Mouse (Mus musculus) frontal cortex, postnatal 25 days (tissue): Measurements from ENCODE around the gene Psapl1.

ENCODE experiments used
- DNase-seq, 2 experiments: peaks; one replicate each; pipeline ENCODE4 v3.0.0; 2022; ENCODE audit warnings: low spot score in 2 of 2

Gene Psapl1

DNA sequence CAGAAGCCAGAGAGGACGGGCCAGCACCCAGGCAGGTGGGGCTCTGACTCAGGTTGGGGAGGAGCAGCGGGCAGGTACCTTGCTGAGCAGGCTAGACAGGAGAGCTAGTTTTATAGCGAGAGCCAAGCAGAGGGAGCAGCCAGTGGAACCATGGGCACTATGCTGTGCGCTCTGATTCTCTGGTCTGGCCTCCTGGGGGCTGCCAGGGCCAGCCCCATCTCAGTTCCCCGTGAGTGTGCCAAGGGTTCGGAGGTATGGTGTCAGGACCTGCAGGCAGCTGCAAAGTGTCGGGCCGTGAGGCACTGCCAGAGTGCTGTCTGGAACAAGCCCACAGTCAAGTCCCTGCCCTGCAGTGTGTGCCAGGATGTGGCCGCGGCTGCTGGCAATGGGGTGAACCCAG is at the start of gene Psapl1:
Gene Psapl1 (plus strand): TSS at position 106 of the 400 bp plus-strand sequence.
- DNase-seq, result no peak

DNA sequence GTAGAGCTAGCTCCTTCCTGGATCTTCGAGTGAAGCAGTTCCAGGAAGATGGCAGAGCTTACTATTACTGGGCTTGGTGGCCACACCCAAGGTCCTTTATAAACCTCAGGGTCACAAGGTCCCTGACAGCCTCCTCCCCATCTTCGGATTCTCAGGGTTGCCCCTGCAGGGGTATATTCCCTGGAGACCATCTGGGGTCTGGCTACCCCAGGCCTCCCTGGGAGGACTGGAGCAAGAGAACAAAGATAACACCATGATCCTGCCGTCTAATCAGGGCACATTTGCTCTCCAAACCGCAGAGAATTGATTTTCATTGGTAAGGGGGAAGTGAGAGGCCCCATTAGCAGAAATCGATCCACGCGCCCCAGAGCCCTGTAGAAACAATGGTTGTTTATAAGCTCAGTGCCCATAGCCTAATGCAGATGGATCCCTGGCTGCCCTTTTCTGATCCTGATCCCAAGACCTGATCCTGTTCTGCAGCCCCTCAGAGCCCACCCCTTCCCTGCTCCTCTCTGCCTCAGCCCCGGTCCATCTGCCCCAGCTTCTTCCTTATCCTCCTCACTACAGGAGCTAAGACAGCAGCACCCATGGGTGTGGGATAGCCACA is 48.8 kb upstream of the Psapl1 start:
- DNase-seq, result no peak

DNA sequence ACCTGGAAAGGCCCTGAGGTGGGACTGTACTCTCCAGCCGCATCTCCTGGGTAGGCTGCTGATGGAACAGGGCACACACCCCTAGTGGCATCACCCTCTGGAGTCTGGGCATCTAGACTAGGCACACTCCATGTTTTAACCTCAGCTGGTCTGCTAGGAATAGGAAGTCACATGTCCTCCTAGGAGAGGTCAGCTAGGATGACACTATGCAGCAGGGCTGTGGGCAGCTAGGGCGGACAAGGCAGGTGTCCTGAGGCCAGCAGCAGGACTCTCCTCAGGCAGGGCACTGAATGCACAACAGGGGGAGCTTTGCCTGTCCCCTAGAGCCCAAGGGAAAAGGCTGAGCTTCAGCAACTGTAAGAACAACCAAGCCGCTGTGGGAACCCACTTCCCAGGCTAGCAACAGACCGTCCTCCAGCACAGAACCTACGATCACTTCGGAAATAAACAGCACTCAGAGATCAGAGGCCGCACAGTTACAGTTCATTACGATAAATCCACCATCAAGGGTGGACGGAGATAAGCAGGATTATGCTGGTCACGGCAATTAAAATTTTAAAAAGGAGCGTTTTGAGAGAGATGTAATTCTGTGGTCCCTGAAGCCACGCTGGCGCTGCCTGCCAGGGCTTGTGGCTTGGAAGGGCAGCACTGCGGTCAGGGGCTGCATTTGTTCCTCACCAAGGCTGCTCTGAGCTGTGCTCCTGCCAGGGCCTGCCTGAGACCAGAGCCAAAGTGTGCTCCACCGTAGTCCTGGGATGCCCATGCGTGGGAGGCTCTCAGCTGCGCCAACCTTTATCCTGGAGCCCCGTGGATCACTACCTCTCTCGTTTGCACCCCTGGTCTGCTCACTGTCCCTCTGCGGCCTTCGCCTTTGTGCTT is 38.2 kb upstream of the Psapl1 start:
- DNase-seq, result no peak

DNA sequence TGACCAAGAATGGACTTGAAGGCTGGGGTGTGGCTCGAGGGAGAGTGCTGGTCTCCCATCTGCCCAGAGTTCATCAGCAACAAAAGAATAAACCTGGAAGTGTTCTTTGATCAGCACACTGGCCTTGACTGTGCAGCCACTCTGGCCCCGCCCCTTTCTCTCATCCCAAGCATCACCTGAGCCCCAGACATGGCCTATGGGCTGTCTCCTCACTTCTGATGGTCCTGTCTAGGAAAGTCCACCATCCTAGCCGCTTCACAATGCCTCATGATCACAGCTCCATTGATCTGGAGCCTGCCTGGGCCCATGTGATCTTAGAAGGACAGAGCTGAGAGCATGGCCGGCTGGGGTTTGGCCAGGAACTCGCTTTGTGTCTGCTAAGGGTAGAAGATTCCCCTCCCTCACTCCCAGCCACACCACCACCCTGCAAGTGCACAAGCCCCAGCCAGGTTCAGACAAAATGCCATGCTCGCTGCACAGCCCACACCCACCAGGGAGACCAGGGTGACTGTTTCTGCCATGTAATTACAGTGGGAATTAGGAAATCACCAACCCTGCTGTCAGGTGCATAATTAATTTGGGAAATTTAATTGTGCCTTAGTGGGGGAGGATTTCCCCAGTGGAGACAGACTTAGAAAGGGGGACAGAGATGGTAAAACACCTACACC is 37.3 kb upstream of the Psapl1 start:
- DNase-seq, result no peak

DNA sequence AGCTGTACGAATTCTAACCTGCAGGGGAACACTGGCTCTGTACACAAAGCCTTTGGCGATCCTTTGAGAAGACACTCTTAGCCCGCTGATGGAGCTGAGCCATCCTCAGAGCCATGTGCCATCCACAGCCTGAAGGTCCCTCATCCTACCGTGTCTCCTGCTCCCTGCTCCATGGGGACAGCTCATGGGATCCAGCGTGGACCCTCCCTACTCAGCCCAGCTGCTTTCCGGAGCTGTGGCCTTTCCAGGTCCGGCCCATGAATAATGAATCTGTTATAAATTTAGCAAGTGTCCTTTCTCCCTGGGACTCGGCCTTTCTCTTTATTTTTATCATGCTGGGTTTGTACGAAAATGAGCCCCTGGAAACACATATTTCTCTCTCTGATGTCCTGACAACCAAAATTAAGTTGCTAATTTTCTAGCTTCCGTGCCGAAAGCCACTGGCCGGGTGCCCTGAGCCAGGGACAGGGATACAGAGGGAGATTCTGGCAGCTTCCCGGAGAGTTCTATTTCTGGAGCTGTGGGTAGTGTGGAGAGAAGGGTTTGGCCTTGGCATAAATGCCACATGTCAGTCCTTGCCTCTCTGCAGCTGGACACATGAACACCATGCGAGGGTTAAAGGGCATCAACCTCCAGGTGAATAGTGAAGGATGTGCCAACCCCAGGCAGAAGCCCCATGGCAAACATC is 34.7 kb upstream of the Psapl1 start:
- DNase-seq, result no peak

DNA sequence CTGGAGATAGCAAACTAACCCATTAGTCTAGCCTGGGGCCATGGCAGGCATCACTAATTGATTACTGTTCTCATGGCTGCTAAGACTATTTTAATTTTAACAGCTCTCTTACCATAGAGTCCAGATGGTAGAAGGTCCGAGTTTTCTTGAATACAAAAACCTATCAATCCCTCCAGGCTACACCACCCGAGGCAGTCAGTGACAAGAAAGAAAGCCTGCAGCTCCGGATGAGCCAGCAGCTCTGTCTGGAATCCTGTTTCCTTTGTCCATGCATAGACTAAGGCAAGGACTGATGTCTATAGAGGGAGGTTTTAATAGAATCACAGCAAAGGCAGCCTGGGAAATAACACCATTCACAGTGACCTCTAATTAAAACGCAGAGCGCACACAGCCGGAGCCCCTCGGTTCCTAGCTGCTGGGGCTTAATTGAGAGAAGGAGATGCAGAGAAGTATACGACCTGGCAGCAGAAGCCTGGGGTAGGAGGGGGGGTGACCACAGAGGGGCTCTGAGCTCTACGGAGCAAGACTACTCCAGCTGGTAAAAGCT is 29.2 kb upstream of the Psapl1 start:
- DNase-seq, result no peak

DNA sequence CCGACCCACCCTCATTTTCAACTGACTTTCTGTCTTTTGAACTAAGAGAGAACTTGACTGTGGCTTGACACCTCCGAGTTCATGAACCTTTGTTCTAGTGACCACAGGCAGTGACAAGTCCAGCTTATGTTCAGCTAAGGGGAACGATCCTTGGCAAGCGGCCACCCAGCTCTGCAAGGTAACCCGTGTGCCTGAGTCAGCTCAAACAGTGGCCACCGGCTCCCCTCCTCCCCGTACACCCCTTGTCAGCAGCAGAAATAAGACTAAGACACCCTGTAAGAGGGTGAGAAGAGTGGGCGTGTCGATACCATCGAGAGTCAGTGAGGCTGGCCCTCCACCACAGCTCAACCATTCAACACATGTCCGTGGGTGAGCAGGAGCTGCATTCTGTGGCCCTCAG is 27.4 kb upstream of the Psapl1 start:
- no peak for DNase-seq

DNA sequence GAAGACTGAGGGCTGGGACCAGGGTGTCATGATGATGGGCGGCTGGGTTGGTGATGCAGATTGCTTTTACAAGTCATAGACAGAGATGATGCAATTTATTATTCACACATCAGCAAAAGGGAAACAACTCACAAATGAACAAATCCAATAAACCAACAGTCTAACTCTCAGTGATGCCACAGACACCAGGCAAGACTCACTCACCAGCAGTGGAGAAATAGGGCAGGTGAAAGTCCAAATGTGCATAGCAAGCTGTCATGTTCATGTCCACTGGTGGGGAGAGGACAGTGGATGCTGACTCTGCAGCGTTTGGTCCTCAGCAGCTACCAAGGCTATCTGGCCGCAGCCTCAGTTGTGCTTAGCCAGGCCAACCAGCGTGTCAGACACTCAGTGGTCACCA is 26.9 kb upstream of the Psapl1 start:
- DNase-seq, result no peak

DNA sequence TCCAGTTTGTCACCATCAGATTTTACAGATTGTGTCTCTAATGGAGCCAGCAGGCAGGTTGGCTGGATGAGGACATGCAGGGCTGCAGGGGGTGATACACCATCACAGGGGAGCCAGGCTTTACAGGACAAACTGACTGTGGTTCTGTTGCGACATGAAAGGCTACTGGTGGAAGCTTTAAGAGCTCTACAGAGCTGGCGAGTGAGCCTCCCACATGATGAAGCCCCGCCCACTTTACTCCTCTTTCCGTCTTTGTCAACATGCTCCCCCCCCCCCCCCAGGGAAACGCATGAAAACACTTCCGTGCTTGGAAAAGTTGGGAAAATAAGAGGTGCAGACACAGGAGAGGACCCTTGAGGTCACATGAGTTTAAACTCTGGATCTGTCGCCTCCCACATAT is 25.6 kb upstream of the Psapl1 start:
- DNase-seq, result no peak

DNA sequence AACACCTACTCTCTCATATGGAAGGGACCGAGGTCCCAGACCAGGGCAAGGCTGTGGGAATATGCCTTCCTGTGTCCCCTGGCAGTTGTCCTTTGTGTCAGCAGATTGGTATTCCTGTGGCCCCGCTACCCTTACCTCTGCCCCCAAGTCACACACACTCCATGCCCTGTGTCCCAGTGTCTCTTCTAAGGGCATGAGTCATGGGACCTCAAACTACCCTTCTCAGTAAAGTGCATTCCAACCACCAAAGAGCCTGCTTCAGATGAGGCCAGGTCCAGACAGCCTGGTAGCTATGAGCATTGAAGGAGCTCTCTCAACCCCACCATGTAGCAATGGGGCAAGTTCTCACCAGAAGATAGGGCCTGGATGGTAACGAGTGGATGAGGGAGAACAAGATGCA is 25.0 kb upstream of the Psapl1 start:
- DNase-seq, result no peak

DNA sequence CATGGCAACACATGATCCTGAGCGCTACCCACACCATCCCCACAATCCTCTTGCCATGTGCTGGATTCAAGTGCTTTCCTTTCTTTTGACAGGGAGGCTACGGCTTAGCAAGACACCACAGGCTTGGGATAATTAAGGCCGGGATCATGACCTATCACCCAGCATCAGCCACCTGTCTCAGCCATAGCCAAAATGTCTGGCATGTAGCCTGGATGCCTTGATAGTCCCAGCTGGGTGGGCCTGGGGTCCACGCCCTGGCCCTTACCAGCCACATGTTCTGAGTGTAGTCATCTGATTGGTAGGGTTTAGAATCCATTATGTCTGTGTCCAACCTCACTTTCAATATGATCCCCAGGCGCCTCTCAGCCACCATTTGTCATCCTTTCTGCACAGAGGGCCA is 24.1 kb upstream of the Psapl1 start:
- no peak for DNase-seq

DNA sequence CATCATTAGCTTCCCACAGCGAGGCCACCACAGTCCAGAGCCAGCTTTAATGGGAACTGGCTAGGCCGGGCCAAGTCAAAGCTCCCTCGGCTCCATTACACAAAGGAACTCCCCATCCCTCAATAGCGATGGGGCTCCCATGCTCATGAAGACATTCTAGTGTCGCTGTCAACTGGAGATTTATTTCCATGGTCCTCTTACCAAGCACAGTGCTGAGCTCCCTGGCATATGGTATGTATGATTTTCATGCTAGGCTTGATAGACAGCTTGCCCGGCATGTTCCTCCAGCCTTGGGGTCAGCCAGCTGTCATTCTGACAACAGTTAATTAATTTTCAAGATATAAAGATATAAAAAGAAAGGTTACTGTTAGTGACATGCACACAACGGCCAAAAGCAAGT is 21.5 kb upstream of the Psapl1 start:
- DNase-seq, result no peak

DNA sequence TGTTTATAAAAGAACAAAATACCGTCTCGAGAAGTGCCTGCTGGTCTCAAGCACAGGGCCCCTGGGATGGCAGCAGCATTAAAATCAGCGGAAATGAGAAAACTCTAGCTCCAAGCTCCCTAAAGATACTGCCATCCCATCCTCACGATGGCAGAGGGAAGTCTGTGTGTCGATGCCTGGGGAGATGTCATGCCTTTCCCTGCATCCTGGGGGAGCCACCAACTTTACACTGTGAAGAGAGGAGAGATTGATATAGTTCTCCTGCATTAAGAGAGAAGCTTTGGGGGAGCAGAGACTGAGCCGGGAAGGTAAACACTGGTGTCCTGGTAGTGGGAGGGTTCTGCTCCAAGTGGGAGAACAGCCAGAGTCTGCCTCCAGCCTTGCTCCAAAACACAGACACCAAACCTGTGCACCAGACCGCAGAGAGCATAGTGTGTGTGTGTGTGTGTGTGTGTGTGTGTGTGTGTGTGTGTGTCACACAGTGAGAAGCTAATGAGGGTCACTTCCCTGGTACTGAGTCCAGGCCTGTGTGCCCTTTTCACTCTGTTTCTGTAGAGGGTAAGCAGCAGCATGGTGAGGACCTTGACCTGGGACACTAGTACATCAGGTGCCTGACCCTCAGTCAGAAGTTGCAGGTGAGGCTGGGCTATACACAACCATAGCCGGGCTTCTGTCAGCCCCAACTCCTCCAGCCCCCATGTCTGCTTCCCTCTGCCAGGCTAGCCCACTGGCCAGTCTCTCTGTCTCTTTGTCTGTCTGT is 17.3 kb upstream of the Psapl1 start:
- no peak for DNase-seq

DNA sequence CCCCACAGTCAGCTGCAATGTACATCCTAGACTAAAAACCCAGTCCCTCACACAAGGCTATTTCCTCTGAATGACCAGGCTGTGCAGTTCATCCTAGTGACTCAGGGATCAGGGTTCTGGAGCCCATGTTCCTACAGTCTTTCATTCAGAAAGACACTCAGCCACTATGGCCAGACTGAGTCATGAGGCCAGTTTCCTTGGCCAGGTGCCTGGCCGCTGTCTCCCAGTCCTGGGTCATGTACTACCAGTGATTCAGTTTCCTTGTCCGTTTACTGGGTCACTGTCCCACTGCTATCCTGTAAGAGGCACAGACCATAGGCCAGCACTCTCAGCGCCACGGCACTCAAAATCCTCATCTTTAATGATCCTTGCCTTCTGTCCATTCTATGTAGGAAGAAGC is 15.5 kb upstream of the Psapl1 start:
- no peak for DNase-seq

DNA sequence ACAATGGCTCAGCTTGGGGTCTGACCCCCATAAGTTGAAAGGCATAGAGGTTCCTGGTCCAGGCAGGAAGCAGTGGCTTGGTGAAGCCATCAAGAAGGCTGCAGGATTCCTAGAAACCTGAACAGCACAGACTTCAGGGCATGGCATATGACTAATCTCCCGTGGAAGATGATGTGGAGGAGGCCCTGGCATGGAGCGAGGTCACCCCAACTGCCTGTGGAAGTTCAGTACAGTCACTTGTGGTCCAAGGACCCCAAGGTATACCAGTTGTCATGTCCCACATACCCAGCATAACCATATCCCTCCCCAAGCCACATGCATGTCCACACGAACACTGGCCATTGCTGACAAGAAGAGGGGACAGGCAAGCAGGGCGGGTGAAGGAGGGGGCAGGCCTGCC is 12.5 kb upstream of the Psapl1 start:
- no peak for DNase-seq

DNA sequence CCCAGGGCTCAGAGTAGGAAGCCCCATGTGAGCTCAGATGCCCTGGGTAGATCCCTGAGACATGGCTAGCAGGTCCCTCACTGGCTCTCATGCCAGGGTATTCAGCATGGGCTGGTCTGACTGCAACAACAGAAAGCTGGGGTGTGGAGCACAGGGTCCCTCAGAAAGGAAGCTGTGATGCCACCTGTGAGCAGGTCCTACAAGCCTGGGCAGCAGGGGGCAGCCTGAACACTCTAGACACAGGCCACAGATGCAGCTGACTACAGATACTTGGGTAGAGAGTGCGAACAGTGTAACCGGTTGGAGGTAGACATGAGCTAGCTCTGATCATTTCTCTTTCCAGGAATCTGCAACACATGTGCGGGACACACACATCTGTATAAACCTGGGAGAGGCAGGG is 11.9 kb upstream of the Psapl1 start:
- DNase-seq, result no peak

DNA sequence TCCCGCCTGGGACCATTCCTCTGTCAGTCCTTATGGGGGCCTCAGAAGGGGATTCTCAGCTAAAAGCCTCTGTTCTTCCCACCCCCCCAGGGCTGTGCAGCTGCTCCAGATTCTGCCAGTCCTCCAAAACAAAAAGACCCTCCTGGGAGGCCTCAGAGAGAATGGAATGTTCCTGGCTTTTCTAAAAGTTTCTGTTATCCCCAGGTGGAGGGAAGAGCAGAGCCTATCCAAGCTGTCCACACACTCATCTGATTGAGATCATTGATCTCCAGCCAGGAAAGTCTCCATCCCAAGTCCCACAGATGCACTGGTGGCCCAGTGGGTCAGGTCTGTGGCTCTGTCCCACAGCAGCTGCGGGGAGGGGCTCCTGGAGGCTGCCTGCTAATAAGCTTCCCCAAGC is 11.1 kb upstream of the Psapl1 start:
- no peak for DNase-seq

DNA sequence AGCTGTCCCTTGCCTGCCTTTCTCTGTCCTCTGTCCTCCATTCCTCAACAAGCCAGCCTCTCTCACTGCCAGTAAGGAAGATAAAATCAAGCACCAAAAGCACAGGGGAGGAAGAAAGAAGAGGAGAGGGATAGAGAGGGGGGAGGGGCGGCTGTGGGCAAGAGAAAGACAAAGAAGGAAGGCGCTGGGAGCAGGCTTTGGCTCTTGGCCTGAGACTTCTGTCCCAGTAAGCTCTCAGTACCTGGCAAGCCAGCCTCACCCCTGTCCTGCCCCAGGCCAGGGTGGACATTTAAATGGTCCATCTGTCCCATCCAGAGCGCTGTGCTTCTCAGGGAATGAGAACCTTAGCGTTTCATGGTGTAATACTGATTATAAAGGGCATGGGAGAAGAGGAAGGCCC is 9.2 kb upstream of the Psapl1 start:
- DNase-seq, result no peak

DNA sequence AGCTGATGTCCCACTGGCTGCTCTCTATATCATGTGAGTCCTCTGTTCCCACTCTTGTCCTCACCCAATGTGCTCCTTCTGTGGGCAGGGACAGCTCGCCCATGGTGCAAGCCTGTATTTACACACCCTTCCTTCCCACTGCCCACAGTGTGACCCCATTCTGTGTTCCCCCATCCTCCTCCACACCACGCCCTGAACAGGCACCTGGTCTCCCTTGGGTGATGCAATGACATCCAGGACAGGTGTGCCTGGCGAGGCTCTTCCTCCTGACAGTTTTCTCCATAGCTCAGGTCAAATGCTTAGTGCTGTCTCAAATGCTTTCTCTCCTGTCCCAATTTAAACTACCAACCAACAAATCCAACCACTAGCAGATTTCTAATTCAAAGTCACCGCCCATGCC is 8.4 kb upstream of the Psapl1 start:
- no peak for DNase-seq

DNA sequence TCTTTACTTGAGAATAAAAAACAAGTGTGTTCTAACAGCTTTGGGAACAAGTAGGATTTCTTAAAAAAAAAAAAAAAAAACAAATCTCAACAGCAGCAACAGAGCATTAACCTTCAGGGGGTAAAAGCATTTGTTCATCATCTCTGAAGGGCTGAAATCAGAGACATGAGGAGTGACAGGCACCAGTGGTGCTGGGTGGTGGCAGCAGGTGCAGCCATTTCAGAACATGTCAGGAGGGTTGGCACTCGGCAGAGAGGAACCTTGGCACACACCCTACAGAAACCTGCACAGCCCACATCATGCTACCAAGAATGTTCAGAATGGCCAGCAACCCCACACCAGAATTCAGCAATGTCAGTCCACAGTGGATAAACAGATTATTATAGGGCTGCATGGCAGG is 4.3 kb upstream of the Psapl1 start:
- no peak for DNase-seq

DNA sequence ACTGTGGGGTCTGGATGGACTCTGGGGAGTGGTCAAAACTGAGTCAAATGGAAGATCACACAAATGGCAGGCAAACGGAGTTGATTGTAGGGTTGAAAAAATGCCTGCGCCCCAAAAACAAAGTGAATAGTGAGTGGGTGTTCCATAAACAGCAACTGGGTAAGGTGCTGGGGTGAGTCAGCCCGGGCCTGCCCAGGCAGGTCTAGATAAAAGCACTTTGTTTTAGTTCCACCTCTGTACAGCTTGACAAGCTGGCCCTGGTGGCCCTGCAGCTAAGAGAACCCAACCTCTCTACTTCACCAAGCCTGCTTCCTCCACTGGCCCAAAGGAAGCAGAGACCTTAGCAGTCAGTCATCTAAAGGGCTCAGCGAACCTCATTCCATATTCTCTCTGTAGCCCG is 1.0 kb upstream of the Psapl1 start:
- no peak for DNase-seq
